9 mouse cellular contexts compared by ENCODE assay signal in genomic region chr1:38767812-38768211, GRCm38 (mm10).
DNase-seq lines count a peak whose midpoint lies in the region; ATAC-seq and TF ChIP-seq lines count a peak whose summit lies in the region.
"Had no signal": no experiment of that assay in that cellular context is flagged by ENCODE, and none has a peak within 500 bp of the region (broad histone marks: within the 10 kb centered on the region; RNA-seq: fewer than 3 reads in every experiment).

No protein-coding gene starts in this region.

- H3K9me3 ChIP-seq in forebrain, postnatal 0 days (ENCODE audit: low read length) = no peaks in the 10 kb centered on the region

- no peak overlapping the region for H3K27ac ChIP-seq in forebrain, postnatal 0 days (ENCODE audit: low read depth, low read length)

- peak; percentile 54 for DNase-seq in MEL-GATA-1-ER (ENCODE audit: extremely low read depth, low read depth)
- DNase-seq in c-Kit-positive CD71-negative TER-119-negative erythroid progenitor cells, embryonic 14.5 days (ENCODE audit: low read depth) = peak; percentile 68
- DNase-seq in forebrain, postnatal 0 days = peak; percentile 90
- peak; percentile 77 to 78 for DNase-seq in heart, postnatal 36 days
- DNase-seq in layer of hippocampus, postnatal 36 days = peak; percentile 66 to 73
- peak; percentile 82 to 84 for DNase-seq in lung, postnatal 4 days
- peak; percentile 83 for DNase-seq in right cerebral cortex, postnatal 14 days
- DNase-seq in urinary bladder, postnatal 14 days (ENCODE audit: low spot score) = peak; percentile 79

- WGBS in forebrain, postnatal 0 days = 5% methylated on average over 11 of the region's 11 CpGs

- intact Hi-C loops in heart, postnatal 36 days (cut with DNase I) = loop anchor here (1.0 to 5.0 kb wide), 5 partner anchors 375 to 583 kb away; no protein-coding TSS in a partner anchor

- no peaks in the 10 kb centered on the region for H3K36me3 ChIP-seq in forebrain, postnatal 0 days (ENCODE audit: insufficient read depth)

- 0 out of 2 replicates have a peak, but pooled peaks cover 9% of the 10 kb centered on the region for H3K4me1 ChIP-seq in forebrain, postnatal 0 days (ENCODE audit: insufficient read depth)

- H3K27me3 ChIP-seq in forebrain, postnatal 0 days (ENCODE audit: insufficient read depth, low read length) = no peaks in the 10 kb centered on the region; the same call in 1 of the 2 replicates

- H3K4me2 ChIP-seq in forebrain, postnatal 0 days (ENCODE audit: low read depth) = no peak overlapping the region

- peak; percentile 90 for ATAC-seq in forebrain, postnatal 0 days

- peak; percentile 87 for TF ChIP-seq CTCF in forebrain, postnatal 0 days (IDR thresholded peaks at IDR 0.05; ENCODE audit: low read depth)

- H3K9ac ChIP-seq in forebrain, postnatal 0 days = no peak overlapping the region

- no peak overlapping the region for H3K4me3 ChIP-seq in forebrain, postnatal 0 days (ENCODE audit: low read depth, low read length)
- H3K4me3 ChIP-seq: megakaryocyte, embryonic 14.5 days had no signal
